Mouse (Mus musculus): Measurements from ENCODE around the gene Rnls.

Rnls gene

DNA sequence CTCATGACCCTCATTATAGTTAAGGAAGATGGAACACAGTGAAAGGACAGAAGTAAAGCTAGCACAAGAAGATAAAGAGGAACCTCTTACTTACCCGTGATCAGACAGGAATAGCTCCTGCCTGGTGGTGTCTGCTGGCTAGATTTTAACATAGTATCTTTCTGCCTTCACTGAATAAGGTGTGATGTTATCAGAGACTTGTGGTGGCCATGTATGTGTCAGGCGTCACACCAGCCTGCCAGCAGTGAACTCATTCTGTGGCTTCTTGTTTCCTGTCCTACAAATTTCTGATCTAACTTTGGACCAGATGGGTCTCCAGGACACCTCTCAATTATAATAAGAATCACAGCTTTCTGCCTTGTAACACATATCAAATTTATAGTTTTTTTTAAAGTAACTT, 129.7 kb downstream of the Rnls start:
- no peak for DNase-seq (ENCODE audit: low read depth, low spot score)

DNA sequence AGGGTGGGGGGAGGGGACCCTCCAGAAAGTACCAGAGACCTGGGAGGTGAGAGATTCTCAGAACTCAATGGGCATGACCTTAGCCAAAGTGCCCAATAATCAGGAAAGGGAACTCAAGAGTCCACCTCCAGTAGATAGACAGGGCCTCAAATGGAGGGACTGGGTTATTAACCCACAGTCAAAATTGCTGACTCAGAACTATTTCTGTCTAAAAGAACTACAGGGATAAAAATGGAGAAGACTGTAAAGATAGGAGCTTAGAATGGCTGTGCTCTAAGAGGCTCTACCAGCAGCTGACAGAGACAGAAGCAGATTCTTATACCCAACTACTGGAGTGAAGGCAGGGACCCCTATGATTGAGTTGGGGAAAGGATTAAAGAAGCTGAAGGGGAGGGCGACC, 132.9 kb downstream of the Rnls start:
- DNase-seq (ENCODE audit: low read depth, low spot score) = no peak

DNA sequence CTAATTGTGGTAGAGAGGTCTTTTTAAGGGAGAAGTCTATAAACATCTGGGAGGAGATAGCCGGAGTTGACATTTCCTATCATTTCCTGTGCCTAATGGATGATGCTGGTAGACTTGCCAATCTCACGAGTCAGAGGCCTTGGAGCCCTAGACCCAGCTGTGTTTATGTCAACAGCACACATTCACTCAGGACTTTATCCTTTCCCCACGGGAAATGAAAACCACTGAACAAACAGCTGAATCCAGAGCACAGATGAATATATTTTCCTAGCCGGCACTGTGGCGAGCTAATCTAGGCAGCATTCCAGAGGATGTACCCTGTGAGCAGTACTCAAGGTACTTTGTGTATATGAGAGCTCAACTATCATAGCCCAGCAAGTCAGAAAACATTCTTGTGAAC, 138.2 kb downstream of the Rnls start:
- no peak for DNase-seq (ENCODE audit: low read depth, low spot score)

DNA sequence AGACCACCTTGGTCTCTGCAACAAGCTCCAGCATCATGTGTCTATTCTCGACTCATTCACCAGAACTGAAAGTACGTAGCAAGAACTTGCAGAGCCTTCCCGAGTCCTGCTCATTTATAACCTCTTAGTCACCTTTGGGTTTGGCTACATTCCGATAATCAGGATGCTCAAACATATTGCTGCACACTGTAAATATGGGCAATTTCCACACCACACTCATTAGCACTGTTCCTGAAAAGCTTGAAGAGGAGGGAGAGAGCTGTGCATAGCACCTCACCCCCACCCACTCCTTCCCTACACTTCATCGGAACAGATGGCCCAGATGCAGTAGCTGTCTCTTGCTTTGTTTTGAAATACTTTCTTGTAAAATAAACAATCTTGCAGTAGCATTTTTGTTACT, 139.9 kb downstream of the Rnls start:
- no peak for DNase-seq (ENCODE audit: low read depth, low spot score)

DNA sequence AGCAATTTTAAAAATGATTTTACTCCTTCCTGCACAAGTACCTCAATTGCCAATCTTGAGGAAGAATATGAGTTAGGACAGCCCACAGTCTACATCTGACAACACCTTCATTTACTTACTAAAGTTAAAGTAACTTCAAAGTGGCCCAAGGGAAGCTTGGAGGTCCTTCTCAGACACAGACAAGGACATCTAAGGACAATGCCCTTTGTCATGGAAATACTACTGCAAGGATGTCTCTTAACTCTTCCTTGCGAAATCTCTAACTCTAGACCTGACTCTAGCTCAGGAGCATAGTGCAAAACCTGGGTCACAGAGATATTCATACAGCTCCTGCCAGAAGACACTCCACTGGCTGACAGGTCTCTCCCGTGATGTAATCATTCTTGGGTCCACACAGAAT, 147.9 kb downstream of the Rnls start:
- no peak for DNase-seq (ENCODE audit: low read depth, low spot score)

DNA sequence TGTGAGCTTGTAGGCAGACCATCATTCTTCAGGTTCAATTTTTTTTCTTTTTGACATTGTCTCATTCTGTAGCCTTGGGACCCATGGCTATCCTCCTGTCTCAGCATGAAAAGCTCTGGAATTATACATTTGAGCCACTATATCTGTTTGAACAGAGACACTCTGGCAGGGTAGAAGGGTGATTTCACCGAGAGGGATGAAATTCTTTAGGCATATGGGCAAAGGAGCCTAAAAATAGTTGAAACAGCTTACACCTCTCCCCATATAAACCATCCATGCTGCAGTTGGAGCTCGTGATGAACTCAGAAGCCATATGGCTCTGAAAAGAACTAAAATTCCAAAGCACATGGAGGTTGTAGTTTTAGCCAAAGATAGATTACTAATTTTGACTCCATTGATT, 151.7 kb downstream of the Rnls start:
- DNase-seq (ENCODE audit: low read depth, low spot score) = no peak

DNA sequence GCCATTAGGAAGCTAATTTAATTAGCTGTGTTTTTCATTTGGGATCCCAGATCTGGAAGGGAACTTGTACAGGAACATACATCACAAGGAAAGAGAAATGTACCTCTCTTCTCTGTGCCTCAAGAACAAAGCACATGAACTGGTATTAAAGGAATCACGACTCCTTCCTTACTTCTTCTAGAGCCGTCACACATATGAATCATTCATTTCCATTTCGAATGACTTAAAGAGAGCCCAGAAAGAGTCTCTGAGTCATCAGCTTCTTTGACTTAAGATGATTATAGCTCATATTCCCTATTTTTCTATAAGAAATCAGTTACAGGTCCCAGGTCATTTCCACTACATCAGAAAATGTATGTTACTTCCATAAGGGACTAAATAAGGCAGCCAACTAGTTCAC, 159.2 kb downstream of the Rnls start:
- DNase-seq (ENCODE audit: low read depth, low spot score) = no peak

DNA sequence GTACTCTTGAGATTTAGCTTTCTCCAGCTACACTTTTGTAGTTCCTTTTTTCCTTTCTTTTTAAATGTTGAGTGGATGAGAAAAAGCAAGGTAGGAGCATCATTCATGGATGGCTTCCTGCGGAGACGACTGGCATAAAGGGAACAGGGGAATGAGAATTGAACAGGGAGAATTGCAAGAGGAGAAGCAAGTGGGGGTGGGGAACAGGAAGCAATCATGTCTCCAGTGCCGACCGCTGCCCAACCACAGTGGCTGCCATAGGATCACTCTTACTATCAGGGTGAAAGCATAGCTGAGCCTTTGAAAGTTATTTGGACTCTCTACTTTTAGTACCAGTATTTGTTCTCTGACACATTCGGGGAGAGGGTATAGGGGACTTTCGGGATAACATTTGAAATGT, 160.8 kb downstream of the Rnls start:
- DNase-seq (ENCODE audit: low read depth, low spot score) = no peak

DNA sequence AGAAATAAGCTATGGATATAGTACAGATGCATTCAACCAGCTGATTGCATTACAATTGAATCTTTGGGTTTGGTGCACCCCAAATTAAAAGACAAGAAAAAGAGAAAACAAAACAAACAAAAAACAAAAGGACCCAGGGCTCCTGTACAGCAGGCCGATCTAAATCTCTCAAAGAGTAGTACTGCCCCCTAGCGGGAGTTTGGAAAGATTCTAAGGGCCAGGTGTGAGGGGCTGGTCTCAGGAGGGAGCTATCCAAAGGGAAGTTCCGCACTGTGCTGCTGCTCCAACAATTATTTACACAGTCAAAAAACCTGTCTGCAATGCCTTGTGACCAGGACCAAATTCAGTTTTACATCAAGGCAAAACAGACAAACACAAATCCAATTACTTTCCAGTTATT, 165.1 kb downstream of the Rnls start:
- DNase-seq (ENCODE audit: low read depth, low spot score) = peak; percentile 59

DNA sequence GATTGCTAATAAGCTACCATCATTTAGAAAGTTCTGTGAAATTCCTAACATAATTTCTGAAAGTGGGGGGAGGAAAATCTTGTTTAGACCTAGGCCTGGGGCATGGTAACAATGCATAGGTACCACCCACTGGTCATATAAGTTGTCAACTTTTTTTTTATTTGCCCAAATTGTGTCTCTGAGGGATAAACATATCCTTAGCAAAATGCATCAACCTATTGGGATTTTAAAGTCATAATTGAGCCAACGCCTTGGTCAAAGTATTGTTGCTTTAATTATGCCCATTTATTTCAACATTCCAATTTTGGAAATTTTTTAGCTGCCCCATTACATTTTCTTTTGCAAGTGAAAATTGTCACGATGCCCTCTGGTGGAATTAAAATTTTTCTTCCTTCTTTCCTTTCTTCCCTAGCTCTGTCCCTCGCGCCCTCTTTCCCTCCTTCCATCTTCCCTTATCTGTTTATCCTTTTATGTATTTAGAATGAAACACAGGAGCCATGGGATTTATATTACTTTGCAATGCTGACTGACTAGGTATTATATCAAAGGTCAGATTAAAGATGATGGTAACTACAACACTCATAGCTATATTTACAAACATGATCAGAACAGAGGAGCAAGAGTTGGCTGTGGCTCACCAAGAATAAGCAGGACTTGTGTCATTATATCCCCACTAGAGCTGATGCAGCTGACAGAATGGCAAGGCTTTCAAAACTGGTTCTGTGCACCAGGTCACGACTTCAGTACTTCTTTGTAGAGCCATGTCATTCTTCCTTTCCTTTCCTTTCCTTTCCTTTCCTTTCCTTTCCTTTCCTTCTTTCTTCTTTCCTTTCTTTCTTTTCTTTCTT, 166.0 kb downstream of the Rnls start:
- no peak for DNase-seq (ENCODE audit: low read depth, low spot score)

DNA sequence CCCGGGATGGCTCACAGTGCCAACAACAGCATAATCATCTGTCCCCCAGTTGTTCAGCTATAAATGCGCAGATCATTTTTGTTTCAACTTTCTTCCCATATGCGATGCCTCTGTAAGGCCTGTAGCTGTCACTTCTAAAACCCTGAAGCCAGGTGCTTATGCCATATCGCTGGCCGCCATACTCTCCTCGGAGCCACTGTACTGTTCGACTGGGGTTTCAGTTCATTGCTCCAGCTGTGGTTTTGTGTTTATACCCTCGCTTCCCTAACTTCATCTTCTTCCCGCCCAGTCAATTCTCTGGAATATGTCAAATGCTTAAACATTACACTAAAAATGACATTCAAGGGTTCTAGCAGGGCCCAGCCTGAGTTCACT, 167.1 kb downstream of the Rnls start:
- no peak for DNase-seq (ENCODE audit: low read depth, low spot score)

DNA sequence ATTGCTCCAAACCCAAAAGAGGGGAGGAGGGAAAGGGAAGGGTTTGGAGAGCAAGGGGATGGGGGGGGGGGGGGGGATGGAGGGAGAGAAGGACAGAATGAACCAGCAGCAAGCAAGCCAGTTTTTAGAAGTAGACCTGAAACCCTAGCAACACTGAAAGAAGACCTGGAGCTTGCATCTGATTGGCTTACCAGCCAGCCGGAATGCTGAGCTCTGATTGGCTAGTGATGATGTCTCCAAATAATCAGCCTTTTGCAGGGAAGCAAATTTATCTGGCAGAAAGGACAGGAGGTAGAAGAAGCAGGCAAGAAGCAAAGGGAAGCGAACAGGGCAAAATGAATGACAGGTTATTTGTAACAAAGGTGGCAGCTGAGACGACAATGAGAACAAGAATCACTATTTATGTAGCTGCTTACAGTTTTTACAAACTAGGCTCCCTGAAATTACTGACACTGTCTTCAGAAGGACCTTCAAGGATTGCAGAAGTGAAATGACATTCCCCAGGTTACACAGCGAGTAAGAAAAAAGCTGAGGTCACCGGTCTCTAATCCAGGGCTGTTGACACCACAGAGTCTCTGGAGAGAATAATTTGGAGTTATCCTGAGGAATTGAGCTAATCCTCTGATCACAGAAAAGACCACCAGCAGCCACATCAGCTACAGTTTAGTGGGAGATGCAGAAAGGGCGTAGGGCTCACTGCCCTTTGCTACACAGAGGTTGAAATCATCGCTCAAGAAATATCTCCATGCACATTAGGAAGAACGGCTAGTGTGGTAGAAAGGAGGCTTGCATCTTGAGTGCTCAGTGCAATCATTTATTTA, 167.7 kb downstream of the Rnls start:
- DNase-seq (ENCODE audit: low read depth, low spot score) = peak; percentile 32

DNA sequence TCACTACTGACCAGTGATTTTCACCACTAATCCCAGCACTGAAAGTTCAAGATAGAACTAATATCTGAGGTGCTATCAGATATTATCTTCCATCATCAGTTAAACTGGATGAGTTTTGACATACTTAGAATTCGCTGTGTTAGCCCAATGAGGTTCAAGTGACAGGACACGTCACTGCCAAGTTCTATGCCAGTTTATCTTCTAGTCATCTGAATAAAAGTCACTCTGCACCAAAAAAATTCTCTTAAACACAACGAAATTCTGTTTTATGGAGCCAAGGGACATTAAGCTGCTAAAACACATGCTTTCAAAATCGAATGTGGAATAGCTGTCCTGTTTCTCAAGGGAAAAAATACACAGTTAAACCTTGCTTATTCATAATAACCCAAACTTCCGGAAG, 168.3 kb downstream of the Rnls start:
- no peak for DNase-seq (ENCODE audit: low read depth, low spot score)

DNA sequence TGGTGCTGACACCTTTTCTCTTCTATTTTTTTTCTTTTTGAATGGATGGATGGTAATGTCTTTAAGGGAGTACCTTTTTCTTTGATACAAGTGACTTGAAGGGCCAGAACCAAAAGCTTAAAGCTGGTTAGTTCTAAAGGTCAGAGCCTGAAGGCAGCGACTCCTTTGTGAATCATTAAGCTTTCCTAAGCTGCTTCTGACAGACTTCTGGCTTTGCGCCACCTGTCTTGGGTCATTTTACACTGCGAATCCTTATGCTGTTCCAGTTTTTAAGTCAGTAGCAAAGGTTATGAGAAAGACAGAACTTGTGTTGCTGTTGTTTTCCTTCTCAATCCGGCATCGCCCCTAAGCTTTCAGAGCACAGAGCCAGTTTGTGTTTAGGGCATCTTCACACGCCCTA, 168.8 kb downstream of the Rnls start:
- no peak for DNase-seq (ENCODE audit: low read depth, low spot score)

DNA sequence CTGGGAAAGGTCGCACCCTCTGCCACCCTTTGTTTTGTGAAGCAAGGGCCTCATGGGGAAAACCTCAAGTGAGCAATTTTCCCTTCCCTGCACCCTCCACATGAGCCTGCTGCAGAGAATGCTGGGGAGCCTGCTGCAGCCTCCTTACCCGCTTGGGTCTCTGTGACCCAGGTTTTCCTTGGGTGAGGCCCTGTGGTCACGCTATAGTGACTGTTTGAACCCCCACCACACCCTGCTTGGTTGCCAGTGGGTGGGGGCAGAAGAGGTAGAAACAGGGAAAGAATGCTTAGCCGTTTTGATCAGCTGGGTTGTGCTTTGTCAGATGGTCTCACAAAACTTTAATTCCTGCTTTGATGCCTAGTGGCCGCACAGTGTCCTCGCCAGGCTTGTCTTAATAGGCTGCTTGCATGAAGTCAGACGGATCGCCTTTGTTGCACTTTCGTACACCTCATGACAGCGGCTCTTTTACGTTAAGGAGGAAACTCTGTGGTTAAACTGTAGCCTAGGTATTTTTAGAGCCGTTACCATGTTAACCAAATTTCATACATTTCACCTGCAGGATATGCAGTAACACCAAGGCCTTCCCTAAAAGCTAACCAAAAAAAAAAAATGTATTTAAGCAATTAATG, 169.4 kb downstream of the Rnls start:
- DNase-seq (ENCODE audit: low read depth, low spot score) = no peak

DNA sequence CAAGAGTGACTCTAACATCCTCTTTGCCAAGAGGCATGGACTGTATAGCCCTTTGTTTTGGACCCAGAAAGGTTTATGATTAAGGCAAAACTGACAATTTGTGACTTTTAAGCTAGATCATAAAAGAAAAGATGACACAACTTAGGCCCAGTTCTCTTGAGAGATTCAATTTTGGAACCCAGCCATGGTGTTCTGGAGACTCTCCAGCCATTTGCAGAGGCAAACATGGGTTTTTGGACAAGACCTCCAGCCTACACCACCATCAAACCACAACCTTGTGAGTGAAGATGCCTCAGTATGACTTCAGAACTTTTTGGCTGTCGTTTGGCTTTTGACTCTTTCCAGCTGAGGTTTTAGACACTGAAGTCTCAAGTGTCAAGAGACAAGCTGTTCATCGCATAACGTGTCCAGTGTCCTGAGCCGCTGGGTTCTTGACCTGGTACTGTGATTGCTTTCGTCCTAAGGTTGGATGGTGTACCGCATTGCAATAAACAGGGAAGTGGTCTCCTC, 174.2 kb downstream of the Rnls start:
- no peak for DNase-seq (ENCODE audit: low read depth, low spot score)

DNA sequence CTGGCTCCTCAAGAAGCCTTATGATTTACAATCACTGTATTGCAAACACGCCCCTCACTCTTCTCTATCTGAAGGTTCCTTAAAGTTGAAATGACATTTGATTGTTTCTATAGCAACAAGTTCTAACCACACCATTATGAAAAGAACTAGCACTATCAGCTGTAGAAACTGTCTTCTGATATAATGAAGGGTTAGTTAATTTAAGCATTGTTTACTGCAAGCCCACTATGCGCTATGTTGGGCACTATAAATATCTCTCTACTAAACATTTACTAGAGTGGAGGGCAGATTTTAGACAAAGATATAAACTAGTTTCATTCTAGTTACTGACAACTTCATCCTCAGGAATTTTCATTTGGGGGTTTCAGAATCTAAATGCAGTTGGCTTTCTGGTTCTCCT, 182.4 kb downstream of the Rnls start:
- no peak for DNase-seq (ENCODE audit: low read depth, low spot score)

DNA sequence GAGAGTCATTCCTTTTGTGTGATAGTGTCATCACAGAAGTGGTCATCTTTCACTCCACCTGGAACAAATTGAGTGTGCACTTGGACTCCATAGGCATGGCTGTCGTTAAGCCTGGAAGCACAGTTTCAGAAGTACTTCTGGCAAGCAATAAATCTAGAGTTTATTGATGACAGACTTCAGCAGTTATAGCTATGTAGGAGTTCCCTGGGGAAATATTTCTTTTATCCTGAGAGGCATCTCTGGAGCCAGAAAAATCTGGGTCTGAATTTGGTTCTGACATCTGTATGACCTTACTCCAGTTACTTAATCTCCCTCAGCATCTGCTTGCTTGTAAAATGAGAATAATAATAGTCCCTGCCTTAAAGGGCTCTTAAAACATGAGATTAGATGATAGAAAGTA, 184.1 kb downstream of the Rnls start:
- no peak for DNase-seq (ENCODE audit: low read depth, low spot score)

DNA sequence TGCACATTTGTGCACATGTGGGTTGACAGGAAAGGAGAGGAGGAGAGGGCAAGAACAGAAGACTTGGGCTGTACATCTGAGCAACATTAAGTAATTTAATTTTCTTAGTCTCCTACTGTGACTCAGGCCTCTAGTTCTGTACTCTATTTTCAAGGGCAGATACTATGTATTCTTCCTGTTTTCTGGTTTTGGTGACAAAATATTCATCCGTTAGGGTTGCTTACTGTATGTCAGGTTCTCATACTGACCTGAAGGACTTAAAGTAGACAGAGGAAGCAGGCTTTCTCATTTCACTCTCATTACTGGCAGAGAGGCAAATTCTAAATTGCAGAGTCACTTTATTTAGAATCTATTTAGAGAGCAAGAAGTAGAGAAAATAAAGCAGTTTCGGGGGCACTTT, 186.7 kb downstream of the Rnls start:
- DNase-seq (ENCODE audit: low read depth, low spot score) = no peak

DNA sequence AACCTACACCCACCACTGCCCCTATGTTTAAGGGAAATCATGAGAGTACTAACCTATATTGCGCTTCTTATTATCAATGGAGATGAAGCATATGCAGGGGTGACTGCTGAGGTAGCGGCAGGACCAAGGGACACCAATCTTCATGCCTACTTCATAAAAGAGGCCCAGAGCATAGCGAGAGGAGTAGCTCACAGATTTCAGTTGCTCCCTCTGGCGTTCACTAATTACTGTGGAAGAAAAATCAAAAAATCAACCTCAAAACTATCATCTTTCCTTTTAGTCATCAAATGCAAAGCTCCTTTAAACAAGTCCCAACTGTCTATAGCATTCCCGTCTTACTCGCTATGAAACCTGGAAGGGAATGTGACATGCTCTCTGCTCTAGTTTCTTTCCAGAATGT, 189.7 kb downstream of the Rnls start:
- DNase-seq (ENCODE audit: low read depth, low spot score) = no peak

DNA sequence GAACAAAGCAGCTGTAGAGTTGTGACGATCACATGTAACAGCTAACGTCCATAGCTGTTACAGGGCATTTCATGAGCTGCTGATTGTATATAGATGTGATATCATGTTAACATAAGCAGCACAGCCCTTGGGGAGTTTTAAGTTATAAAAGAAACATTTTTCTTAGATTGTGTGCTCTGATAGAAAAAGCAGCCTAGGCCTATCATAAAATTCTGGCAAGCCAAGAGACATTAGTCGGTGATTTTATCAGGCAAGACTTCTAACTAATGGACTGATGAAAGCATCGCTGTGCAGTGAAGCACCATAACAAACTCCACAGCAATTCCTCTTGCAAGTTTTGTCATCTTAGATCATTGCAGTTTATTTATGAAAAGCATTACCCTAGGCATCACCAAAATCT, 190.9 kb downstream of the Rnls start:
- DNase-seq (ENCODE audit: low read depth, low spot score) = no peak

DNA sequence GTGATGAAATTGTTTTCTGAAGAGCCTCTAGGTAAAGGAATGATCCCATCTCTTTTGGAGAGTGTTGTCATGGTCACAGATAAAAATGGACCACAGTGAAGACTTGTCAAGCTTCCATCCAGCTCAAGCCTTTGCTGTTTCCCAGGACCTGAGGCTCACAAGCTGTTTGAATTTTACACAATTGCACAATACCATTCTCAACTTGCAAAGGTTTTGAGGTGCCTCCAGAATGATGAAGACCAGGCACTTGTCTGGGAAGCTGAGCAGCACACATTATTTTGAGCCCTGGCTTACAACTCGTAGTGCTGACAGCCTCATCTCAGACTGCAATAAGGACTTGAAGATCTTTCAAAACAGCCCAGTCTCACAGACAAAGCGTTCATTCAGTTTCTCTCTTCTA, 200.0 kb downstream of the Rnls start:
- no peak for DNase-seq (ENCODE audit: low read depth, low spot score)

DNA sequence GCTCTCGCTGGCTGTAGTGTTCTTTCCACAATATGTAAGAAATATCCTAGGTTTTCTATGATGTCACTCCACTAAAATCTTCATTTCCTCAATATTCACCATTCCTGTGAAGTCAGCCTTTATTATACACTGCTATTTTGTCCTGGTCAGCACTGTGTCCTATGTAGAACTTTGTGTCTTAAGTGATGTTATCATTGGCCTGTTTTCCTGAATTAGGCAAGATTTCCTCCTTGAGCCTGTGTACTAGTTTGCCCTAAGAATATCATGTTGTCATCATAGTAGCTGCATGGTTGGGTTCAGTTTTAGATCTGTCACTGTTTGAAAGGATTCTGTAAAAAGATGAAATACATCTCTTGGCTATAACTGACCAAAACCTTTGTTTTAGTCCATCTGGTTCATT, 203.3 kb downstream of the Rnls start:
- DNase-seq (ENCODE audit: low read depth, low spot score) = no peak
